Mouse (Mus musculus) kidney, adult 2 months (tissue): ENCODE measurements around the gene Cisd2. TPM values are rescaled to one million over a fixed set of nuclear protein-coding genes. Genes with fewer than 3 reads are reported as not detected.

Experiments
- DNase-seq: peaks from one replicate; pipeline ENCODE4 v3.0.0; 2021
- H3K27ac ChIP-seq: fragments of 200-500 bp; 2 replicates; pipeline ENCODE4 v1.5.1; 2012; ENCODE audit warnings: low read depth, low read length, control low read depth, inconsistent platforms; ENCODE audit not compliant: insufficient read depth
- H3K27me3 ChIP-seq: fragments of 200-500 bp; replicated peaks from 2 replicates; pipeline ENCODE4 v1.6.1; 2012; ENCODE audit warnings: mild to moderate bottlenecking, moderate library complexity, low read length, inconsistent platforms; ENCODE audit not compliant: control insufficient read depth, insufficient read depth
- H3K36me3 ChIP-seq: fragments of 200-500 bp; 2 replicates; pipeline ENCODE4 v1.6.1; 2012; ENCODE audit warnings: mild to moderate bottlenecking, moderate library complexity, low read length, inconsistent platforms; ENCODE audit not compliant: control insufficient read depth, insufficient read depth
- H3K4me1 ChIP-seq: fragments of 200-500 bp; 2 replicates; pipeline ENCODE4 v1.6.1; 2011; ENCODE audit warnings: low read length; ENCODE audit not compliant: control insufficient read depth, insufficient read depth
- H3K4me3 ChIP-seq: fragments of 200-500 bp; 2 replicates; pipeline ENCODE4 v1.5.1; 2011; ENCODE audit warnings: mild to moderate bottlenecking, low read depth, low read length, control low read depth; ENCODE audit not compliant: insufficient read depth
- CTCF ChIP-seq: fragments of 200-500 bp; conservative IDR thresholded peaks from 2 replicates; pipeline ENCODE4 v1.5.1; 2011; ENCODE audit warnings: low read depth, mild to moderate bottlenecking, control low read depth, low read length, moderate library complexity, mixed read lengths; ENCODE audit not compliant: insufficient read depth, insufficient read length
- POLR2A ChIP-seq: fragments of 200-500 bp; IDR thresholded peaks from one replicate; pipeline ENCODE4 v1.6.1; 2011; ENCODE audit warnings: low read depth, low read length, control low read depth
- WGBS: fragments of 180-500 bp; shearing (Covaris S2); methylation state at CpG from one replicate; pipeline ENCODE4 v1.1.7; 2018; 5-methylcytosine and 5-hydroxymethylcytosine counted together
- polyA plus RNA-seq: library from polyadenylated mRNA; depleted of rRNA; stranded (reverse); fragments of >200 nt; gene quantifications from 2 replicates; pipeline ENCODE4 v1.2.3, GENCODE M21; 2012

Gene Cisd2
- polyA plus RNA-seq, 1 experiment, result 28.7 TPM

GRCm38 (mm10) chr3:135422856-135423607 is 693 bp downstream of the Cisd2 start:
- Histone ChIP-seq H3K4me3 (peak overlapping the region; percentile 73), H3K4me1 (peaks cover 7% of the 10 kb centered on the region), H3K27me3 (no peaks in the 10 kb centered on the region), H3K27ac (peak overlapping the region; percentile 97), H3K36me3 (no peaks in the 10 kb centered on the region)
- under 1% methylated on average over 103 of the region's 103 CpGs for WGBS
- peak; percentile 88 for DNase-seq
- TF ChIP-seq CTCF, result no peak
- peak; percentile 83 for TF ChIP-seq POLR2A

- 10% methylated on average over 8 of the region's 8 CpGs for WGBS
- peak overlapping the region; percentile 90 for H3K27ac ChIP-seq
- no peak for DNase-seq
- H3K4me1 ChIP-seq, result peaks cover 3% of the 10 kb centered on the region; the same call in 1 of the 2 replicates
- H3K36me3 ChIP-seq, result no peaks in the 10 kb centered on the region
- no peak for TF ChIP-seq POLR2A
- TF ChIP-seq CTCF, result no peak
- H3K27me3 ChIP-seq, result no peaks in the 10 kb centered on the region
- peak overlapping the region; percentile 73 for H3K4me3 ChIP-seq
Measured at GRCm38 (mm10) chr3:135422232-135422855, 1.4 kb downstream of the Cisd2 start.

- TF ChIP-seq CTCF (no peak), POLR2A (no peak)
- H3K27me3 ChIP-seq, result no peaks in the 10 kb centered on the region
- H3K36me3 ChIP-seq, result no peaks in the 10 kb centered on the region
- DNase-seq, result no peak
- H3K4me1 ChIP-seq, result peaks cover 3% of the 10 kb centered on the region; the same call in 1 of the 2 replicates
- H3K27ac ChIP-seq, result no peak overlapping the region
- no peak overlapping the region for H3K4me3 ChIP-seq
Measured at GRCm38 (mm10) chr3:135421310-135421594, 2.5 kb downstream of the Cisd2 start.

- no peak for DNase-seq
- Histone ChIP-seq H3K4me1 (peaks cover 3% of the 10 kb centered on the region; the same call in 1 of the 2 replicates), H3K27me3 (no peaks in the 10 kb centered on the region), H3K27ac (no peak overlapping the region), H3K4me3 (no peak overlapping the region), H3K36me3 (no peaks in the 10 kb centered on the region)
- no peak for TF ChIP-seq POLR2A
- no peak for TF ChIP-seq CTCF
- WGBS, result 74% methylated on average over 9 of the region's 9 CpGs
Measured at GRCm38 (mm10) chr3:135420542-135421309, 3.0 kb downstream of the Cisd2 start.

GRCm38 (mm10) chr3:135417799-135418198 is 5.9 kb downstream of the Cisd2 start:
- TF ChIP-seq CTCF, result no peak
- TF ChIP-seq POLR2A, result no peak
- WGBS, result 81% methylated on average over 3 of the region's 3 CpGs
- no peak overlapping the region for H3K27ac ChIP-seq
- no peaks in the 10 kb centered on the region for H3K27me3 ChIP-seq
- peaks cover 8% of the 10 kb centered on the region for H3K4me1 ChIP-seq
- no peak overlapping the region for H3K4me3 ChIP-seq
- no peak for DNase-seq
- H3K36me3 ChIP-seq, result no peaks in the 10 kb centered on the region

- DNase-seq, result no peak
- 66% methylated on average over 3 of the region's 3 CpGs for WGBS
- Histone ChIP-seq H3K4me3 (no peak overlapping the region), H3K4me1 (peaks cover 8% of the 10 kb centered on the region), H3K36me3 (no peaks in the 10 kb centered on the region), H3K27ac (no peak overlapping the region), H3K27me3 (no peaks in the 10 kb centered on the region)
- TF ChIP-seq POLR2A, result no peak
- TF ChIP-seq CTCF, result no peak
Measured at GRCm38 (mm10) chr3:135417245-135417644, 6.5 kb downstream of the Cisd2 start.

GRCm38 (mm10) chr3:135411824-135412223 is 11.9 kb downstream of the Cisd2 start:
- 76% methylated on average over 9 of the region's 9 CpGs for WGBS
- Histone ChIP-seq H3K27me3 (no peaks in the 10 kb centered on the region), H3K4me1 (peaks cover 5% of the 10 kb centered on the region), H3K27ac (no peak overlapping the region), H3K36me3 (peaks cover 2% of the 10 kb centered on the region; the same call in 1 of the 2 replicates), H3K4me3 (no peak overlapping the region)
- DNase-seq, result no peak
- TF ChIP-seq POLR2A, result no peak
- TF ChIP-seq CTCF, result no peak
